Mouse (Mus musculus) ES-E14 (cell line): Measurements from ENCODE around the gene Gstt4.

Source experiments
- CHD2 ChIP-seq: IDR thresholded peaks from 2 replicates; pipeline ENCODE4 v1.6.1; 2014; ENCODE audit warnings: mild to moderate bottlenecking, low read depth, low read length, inconsistent platforms
- ZC3H11A ChIP-seq: IDR thresholded peaks from 2 replicates; pipeline ENCODE4 v1.6.1; 2012; ENCODE audit warnings: low read depth, mild to moderate bottlenecking, inconsistent platforms, low read length, borderline replicate concordance

DNA sequence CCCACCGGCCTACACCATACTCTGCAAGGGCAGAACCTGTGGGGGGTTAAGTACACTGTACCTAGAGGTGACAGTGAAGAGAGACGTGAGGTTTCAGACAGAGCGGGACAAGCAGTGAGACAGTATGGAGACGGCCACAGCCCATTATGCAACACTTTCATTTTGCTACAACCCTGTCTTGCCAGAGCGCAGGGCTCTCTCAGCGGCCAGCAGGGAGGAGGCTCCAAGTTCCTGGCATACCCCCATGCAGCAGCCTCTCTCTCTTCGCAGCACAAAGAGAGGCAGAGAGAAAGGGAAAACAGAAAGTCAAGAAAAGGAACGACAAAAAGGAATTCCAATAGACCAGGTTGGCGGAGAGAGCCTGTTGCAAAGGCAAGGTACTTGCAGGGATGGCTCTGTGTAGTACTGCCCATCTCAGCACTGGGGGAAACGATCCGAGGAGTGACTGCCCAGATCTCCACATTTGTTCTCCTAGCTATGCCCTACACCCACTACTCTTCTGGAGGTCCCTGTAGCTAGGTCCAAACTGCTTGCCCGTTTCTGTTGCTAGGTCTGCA is 24.6 kb downstream of the Gstt4 start:
- TF ChIP-seq ZC3H11A (no peak), CHD2 (no peak)
